Mouse (Mus musculus) megakaryocyte, embryonic 14.5 days (primary cell): ENCODE measurements around the gene Ngef.

Experiments used
- FLI1 ChIP-seq: IDR thresholded peaks from 2 replicates; pipeline ENCODE4 v1.6.1; 2012; ENCODE audit warnings: low read length, inconsistent platforms, mixed read lengths
- GATA1 ChIP-seq: IDR thresholded peaks from 3 replicates; pipeline ENCODE4 v1.6.1; 2012; ENCODE audit warnings: mixed read lengths, low read length, inconsistent platforms, borderline replicate concordance

GRCm38 (mm10) chr1:87551008-87551407, 22.7 kb downstream of the Ngef start:
- TF ChIP-seq FLI1 (no peak), GATA1 (no peak)
